Mouse (Mus musculus): Measurements from ENCODE around the gene Gm3238. TPM values are rescaled to one million over a fixed set of nuclear protein-coding genes. Genes with fewer than 3 reads are reported as not detected.
"Not testable (repeated sequence)": the region's sequence is repeated elsewhere in the genome, so short reads cannot be mapped to it uniquely, and the experiment has no call there.

The Gm3238 gene
- polyA plus RNA-seq (2012; fragmentation: generic; extraction: Trizol): not detected
- long read RNA-seq, experiment 1: 0 reads
- long read RNA-seq, experiment 2: 0 reads

DNA sequence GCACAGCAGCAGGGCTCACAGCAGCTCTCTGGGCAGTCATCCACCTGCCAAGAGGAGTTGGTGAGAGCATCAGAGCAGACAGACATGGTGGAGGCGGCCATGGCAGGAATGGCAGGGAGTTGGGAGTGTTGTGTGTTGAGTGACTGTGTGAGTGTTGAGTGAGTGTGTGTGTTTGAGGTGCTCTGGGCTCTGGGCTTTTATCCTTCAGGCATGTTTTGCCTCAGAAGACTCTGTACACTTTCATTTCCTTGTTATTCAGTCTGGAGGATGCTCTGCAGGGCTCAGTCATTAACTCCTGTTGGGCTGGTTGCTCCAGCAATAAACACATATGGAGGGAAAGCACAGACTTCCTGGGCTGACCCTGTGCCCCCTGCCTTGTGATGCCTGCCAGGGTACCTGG lies at the start of gene Gm3238:
Gm3238 (minus strand) TSS at position 101 of the 400 bp plus-strand sequence.
- not testable (repeated sequence) for H3K4me3 ChIP-seq (ENCODE audit: insufficient read depth, poor library complexity, severe bottlenecking); H3K79me3 ChIP-seq (ENCODE audit: low read depth); H3ac ChIP-seq (ENCODE audit: control insufficient read depth, insufficient read length, low read depth); H3K36me3 ChIP-seq (ENCODE audit: control insufficient read depth, insufficient read depth); H3K27me3 ChIP-seq (ENCODE audit: control insufficient read depth, insufficient read depth, insufficient read length); H3K79me2 ChIP-seq (ENCODE audit: control insufficient read depth, insufficient read depth)

GRCm38 (mm10) chr10:77819203-77819602 lies 48.1 kb upstream of the Gm3238 start:
- no peaks in the 10 kb centered on the region for H3K36me3 ChIP-seq (ENCODE audit: control insufficient read depth, insufficient read depth)
- H3K79me2 ChIP-seq (ENCODE audit: control insufficient read depth, insufficient read depth): no peaks in the 10 kb centered on the region
- no peak for TF ChIP-seq MAX (IDR thresholded peaks at IDR 0.05)
- TF ChIP-seq CEBPB (IDR thresholded peaks at IDR 0.05; ENCODE audit: low read depth): no peak
- no peak for TF ChIP-seq FOSL1 (IDR thresholded peaks at IDR 0.05; ENCODE audit: insufficient read depth, low read length, poor library complexity, severe bottlenecking)
- TF ChIP-seq USF1 (IDR thresholded peaks at IDR 0.05; ENCODE audit: low read depth): no peak
- no peaks in the 10 kb centered on the region for H3K79me3 ChIP-seq (ENCODE audit: low read depth)
- no peak overlapping the region for H3K4me3 ChIP-seq (ENCODE audit: insufficient read depth, poor library complexity, severe bottlenecking)
- H3K27me3 ChIP-seq (ENCODE audit: control insufficient read depth, insufficient read depth, insufficient read length): peaks cover 20% of the 10 kb centered on the region
- no peak overlapping the region for H3ac ChIP-seq (ENCODE audit: control insufficient read depth, insufficient read length, low read depth)

DNA sequence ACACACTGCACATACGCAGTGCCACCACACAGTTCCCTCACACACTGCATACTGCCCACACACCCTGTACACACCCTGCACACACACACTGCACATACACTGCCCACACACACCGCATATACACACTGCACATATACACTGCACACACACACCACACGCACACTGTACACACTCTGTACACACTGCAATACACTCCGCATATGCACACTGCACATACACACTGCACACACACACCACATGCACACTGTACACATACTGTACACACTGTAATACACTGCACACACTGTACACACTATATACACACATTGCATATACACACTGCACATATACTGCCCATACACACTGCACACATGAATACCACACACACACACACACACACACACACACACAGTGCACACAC lies 47.4 kb upstream of the Gm3238 start:
- Histone ChIP-seq H3K27me3 (ENCODE audit: control insufficient read depth, insufficient read depth, insufficient read length) (peaks cover 24% of the 10 kb centered on the region), H3K79me2 (ENCODE audit: control insufficient read depth, insufficient read depth) (no peaks in the 10 kb centered on the region), H3K36me3 (ENCODE audit: control insufficient read depth, insufficient read depth) (no peaks in the 10 kb centered on the region), H3K79me3 (ENCODE audit: low read depth) (no peaks in the 10 kb centered on the region), H3K4me3 (ENCODE audit: insufficient read depth, poor library complexity, severe bottlenecking) (no peak overlapping the region), H3ac (ENCODE audit: control insufficient read depth, insufficient read length, low read depth) (no peak overlapping the region)
- no peak for TF ChIP-seq MYOD1 (IDR thresholded peaks at IDR 0.05; ENCODE audit: control insufficient read depth, insufficient read length, low read depth)
- no peak for TF ChIP-seq MYOG (IDR thresholded peaks at IDR 0.05; ENCODE audit: control insufficient read depth, extremely low read depth, insufficient read length)
- no peak for TF ChIP-seq FOSL1 (IDR thresholded peaks at IDR 0.05; ENCODE audit: insufficient read depth, low read length, poor library complexity, severe bottlenecking)
- no peak for TF ChIP-seq MAX (IDR thresholded peaks at IDR 0.05)
- TF ChIP-seq CEBPB (IDR thresholded peaks at IDR 0.05; ENCODE audit: low read depth): no peak
- TF ChIP-seq USF1 (IDR thresholded peaks at IDR 0.05; ENCODE audit: low read depth): no peak
- no peak for TF ChIP-seq CTCF (IDR thresholded peaks at IDR 0.05; ENCODE audit: control insufficient read depth, insufficient read depth, insufficient read length)

GRCm38 (mm10) chr10:77815514-77815913 lies 44.4 kb upstream of the Gm3238 start:
- Histone ChIP-seq H3K79me2 (ENCODE audit: control insufficient read depth, insufficient read depth) (no peaks in the 10 kb centered on the region), H3K36me3 (ENCODE audit: control insufficient read depth, insufficient read depth) (no peaks in the 10 kb centered on the region), H3K27me3 (ENCODE audit: control insufficient read depth, insufficient read depth, insufficient read length) (peaks cover 20% of the 10 kb centered on the region), H3ac (ENCODE audit: control insufficient read depth, insufficient read length, low read depth) (no peak overlapping the region), H3K79me3 (ENCODE audit: low read depth) (no peaks in the 10 kb centered on the region), H3K4me3 (ENCODE audit: insufficient read depth, poor library complexity, severe bottlenecking) (no peak overlapping the region)
- TF ChIP-seq FOSL1 (IDR thresholded peaks at IDR 0.05; ENCODE audit: insufficient read depth, low read length, poor library complexity, severe bottlenecking): no peak
- no peak for TF ChIP-seq MYOD1 (IDR thresholded peaks at IDR 0.05; ENCODE audit: control insufficient read depth, insufficient read length, low read depth)
- TF ChIP-seq USF1 (IDR thresholded peaks at IDR 0.05; ENCODE audit: low read depth): no peak
- TF ChIP-seq CEBPB (IDR thresholded peaks at IDR 0.05; ENCODE audit: low read depth): no peak
- no peak for TF ChIP-seq CTCF (IDR thresholded peaks at IDR 0.05; ENCODE audit: control insufficient read depth, insufficient read depth, insufficient read length)
- TF ChIP-seq MAX (IDR thresholded peaks at IDR 0.05): no peak
- TF ChIP-seq MYOG (IDR thresholded peaks at IDR 0.05; ENCODE audit: control insufficient read depth, extremely low read depth, insufficient read length): no peak

- Histone ChIP-seq H3K79me3 (ENCODE audit: low read depth) (no peaks in the 10 kb centered on the region), H3K4me3 (ENCODE audit: insufficient read depth, poor library complexity, severe bottlenecking) (no peak within 1 kb of the TSS), H3ac (ENCODE audit: control insufficient read depth, insufficient read length, low read depth) (no peak within 1 kb of the TSS), H3K79me2 (ENCODE audit: control insufficient read depth, insufficient read depth) (no peaks in the 10 kb centered on the region), H3K36me3 (ENCODE audit: control insufficient read depth, insufficient read depth) (no peaks in the 10 kb centered on the region), H3K27me3 (ENCODE audit: control insufficient read depth, insufficient read depth, insufficient read length) (peaks cover 15% of the 10 kb centered on the region)
- no peak for TF ChIP-seq CTCF (IDR thresholded peaks at IDR 0.05; ENCODE audit: control insufficient read depth, insufficient read depth, insufficient read length)
- no peak for TF ChIP-seq MAX (IDR thresholded peaks at IDR 0.05)
- no peak for TF ChIP-seq USF1 (IDR thresholded peaks at IDR 0.05; ENCODE audit: low read depth)
- TF ChIP-seq CEBPB (IDR thresholded peaks at IDR 0.05; ENCODE audit: low read depth): no peak
- TF ChIP-seq FOSL1 (IDR thresholded peaks at IDR 0.05; ENCODE audit: insufficient read depth, low read length, poor library complexity, severe bottlenecking): no peak
- no peak for TF ChIP-seq MYOG (IDR thresholded peaks at IDR 0.05; ENCODE audit: control insufficient read depth, extremely low read depth, insufficient read length)
- TF ChIP-seq MYOD1 (IDR thresholded peaks at IDR 0.05; ENCODE audit: control insufficient read depth, insufficient read length, low read depth): no peak
Measured at GRCm38 (mm10) chr10:77814382-77814781, 43.3 kb upstream of the Gm3238 start, which contains the start of gene Gm2696. TSS of gene Gm2696 (plus strand) at chr10:77814682.

- no peak for TF ChIP-seq CEBPB (IDR thresholded peaks at IDR 0.05; ENCODE audit: low read depth)
- no peak for TF ChIP-seq MYOD1 (IDR thresholded peaks at IDR 0.05; ENCODE audit: control insufficient read depth, insufficient read length, low read depth)
- TF ChIP-seq FOSL1 (IDR thresholded peaks at IDR 0.05; ENCODE audit: insufficient read depth, low read length, poor library complexity, severe bottlenecking): no peak
- no peak for TF ChIP-seq USF1 (IDR thresholded peaks at IDR 0.05; ENCODE audit: low read depth)
- TF ChIP-seq CTCF (IDR thresholded peaks at IDR 0.05; ENCODE audit: control insufficient read depth, insufficient read depth, insufficient read length): no peak
- no peak for TF ChIP-seq MAX (IDR thresholded peaks at IDR 0.05)
- TF ChIP-seq MYOG (IDR thresholded peaks at IDR 0.05; ENCODE audit: control insufficient read depth, extremely low read depth, insufficient read length): no peak
- no peaks in the 10 kb centered on the region for H3K79me2 ChIP-seq (ENCODE audit: control insufficient read depth, insufficient read depth)
- no peaks in the 10 kb centered on the region for H3K36me3 ChIP-seq (ENCODE audit: control insufficient read depth, insufficient read depth)
- no peaks in the 10 kb centered on the region for H3K79me3 ChIP-seq (ENCODE audit: low read depth)
- H3K27me3 ChIP-seq (ENCODE audit: control insufficient read depth, insufficient read depth, insufficient read length): peaks cover 7% of the 10 kb centered on the region
- H3ac ChIP-seq (ENCODE audit: control insufficient read depth, insufficient read length, low read depth): no peak within 1 kb of the TSS
- H3K4me3 ChIP-seq (ENCODE audit: insufficient read depth, poor library complexity, severe bottlenecking): no peak within 1 kb of the TSS
Measured at GRCm38 (mm10) chr10:77811743-77812142, 40.6 kb upstream of the Gm3238 start, which contains the start of gene Gm9507. TSS of gene Gm9507 (minus strand) at chr10:77811843.

Measured in C2C12 (cell line).